In genomic region chr11:84179954-84180598, GRCm38 (mm10) we compare ENCODE assay signal across 8 mouse cellular contexts. TPM values are rescaled to one million over a fixed set of nuclear protein-coding genes. Genes with fewer than 3 reads are reported as not detected.
DNase-seq lines count a peak whose midpoint lies in the region; ATAC-seq lines count a peak whose summit lies in the region.

No protein-coding gene starts in this region.

- peak overlapping the region; percentile 92 for H3K27ac ChIP-seq in embryonic facial prominence, embryonic 13.5 days
- H3K27ac ChIP-seq in heart, embryonic 11.5 days (ENCODE audit: low read depth, low read length), result peak overlapping the region; percentile 93
- H3K27ac ChIP-seq in kidney, embryonic 15.5 days, result peak overlapping the region; percentile 92

- peak overlapping the region; percentile 86 for H3K9ac ChIP-seq in embryonic facial prominence, embryonic 13.5 days
- peak overlapping the region; percentile 84 for H3K9ac ChIP-seq in heart, embryonic 11.5 days (ENCODE audit: low read depth, low read length)
- H3K9ac ChIP-seq in kidney, embryonic 15.5 days, result peak overlapping the region; percentile 70

- under 1% methylated on average over 44 of the region's 44 CpGs for WGBS in embryonic facial prominence, embryonic 13.5 days
- under 1% methylated on average over 44 of the region's 44 CpGs for WGBS in heart, embryonic 11.5 days (ENCODE audit: insufficient replicate concordance)
- WGBS in kidney, embryonic 15.5 days, result 0% methylated on average over 44 of the region's 44 CpGs

- H3K9me3 ChIP-seq in embryonic facial prominence, embryonic 13.5 days, result no peaks in the 10 kb centered on the region
- H3K9me3 ChIP-seq in heart, embryonic 11.5 days (replicated peaks; ENCODE audit: control insufficient read depth, low read length), result no peaks in the 10 kb centered on the region
- no peaks in the 10 kb centered on the region for H3K9me3 ChIP-seq in kidney, embryonic 15.5 days (replicated peaks)

- H3K36me3 ChIP-seq in embryonic facial prominence, embryonic 13.5 days, result no peaks in the 10 kb centered on the region
- H3K36me3 ChIP-seq in heart, embryonic 11.5 days (ENCODE audit: control insufficient read depth, insufficient read depth, low read length), result no peaks in the 10 kb centered on the region
- H3K36me3 ChIP-seq in kidney, embryonic 15.5 days, result no peaks in the 10 kb centered on the region; the same call in 1 of the 2 replicates

- H3K27me3 ChIP-seq in embryonic facial prominence, embryonic 13.5 days, result no peaks in the 10 kb centered on the region
- H3K27me3 ChIP-seq in heart, embryonic 11.5 days (ENCODE audit: control insufficient read depth, insufficient read depth, low read length), result no peaks in the 10 kb centered on the region
- no peaks in the 10 kb centered on the region for H3K27me3 ChIP-seq in kidney, embryonic 15.5 days

- H3K4me1 ChIP-seq in embryonic facial prominence, embryonic 13.5 days, result peaks cover 24% of the 10 kb centered on the region
- H3K4me1 ChIP-seq in heart, embryonic 11.5 days (ENCODE audit: control insufficient read depth, insufficient read depth, low read length), result peaks cover 6% of the 10 kb centered on the region; the same call in 1 of the 2 replicates
- peaks cover 19% of the 10 kb centered on the region for H3K4me1 ChIP-seq in kidney, embryonic 15.5 days

- peak overlapping the region; percentile 84 for H3K4me3 ChIP-seq in embryonic facial prominence, embryonic 13.5 days
- H3K4me3 ChIP-seq in heart, embryonic 11.5 days (ENCODE audit: low read depth, low read length), result peak overlapping the region; percentile 84
- H3K4me3 ChIP-seq in kidney, embryonic 15.5 days (replicated peaks), result peak overlapping the region; percentile 80

- peak; percentile 69 for ATAC-seq in embryonic facial prominence, embryonic 13.5 days (ENCODE audit: insufficient number of reproducible peaks, insufficient read depth, low FRiP score, low TSS enrichment, low read depth)
- peak; percentile 71 for ATAC-seq in heart, embryonic 11.5 days (replicated peaks; ENCODE audit: insufficient number of reproducible peaks, low FRiP score, low TSS enrichment)
- peak; percentile 59 for ATAC-seq in kidney, embryonic 15.5 days (replicated peaks; ENCODE audit: low FRiP score)

- peak; percentile 88 for DNase-seq in 3134 (ENCODE audit: extremely low read depth, insufficient read length, low spot score)
- peak; percentile 83 for DNase-seq in adrenal gland, postnatal 14 days
- peak; percentile 69 for DNase-seq in liver
- peak; percentile 19 to 54 for DNase-seq in monocyte, adult 2 months (ENCODE audit: low read depth in 1 of 2, low spot score in 2 of 2)
- DNase-seq in spleen, postnatal 36 days (ENCODE audit: low spot score in 2 of 2), result peak; percentile 64 to 69

- peak overlapping the region; percentile 75 for H3K4me2 ChIP-seq in embryonic facial prominence, embryonic 13.5 days
- H3K4me2 ChIP-seq in heart, embryonic 11.5 days, result peak overlapping the region; percentile 87
- peak overlapping the region; percentile 85 for H3K4me2 ChIP-seq in kidney, embryonic 15.5 days

RNA-seq across cellular contexts. Expression of gene Gm11437, which starts 12.8 kb away (rescaled TPM):
- 0.26 TPM in 1 of 2 replicates, not detected in the other for total RNA-seq in adrenal gland, postnatal 14 days (2021)
- not detected in 2 replicates for polyA plus RNA-seq in embryonic facial prominence, embryonic 13.5 days (2015; fragmentation: Nextera tagmentation; extraction: Ambion mirVana)
- polyA plus RNA-seq in heart, embryonic 11.5 days (2014; fragmentation: Nextera tagmentation; extraction: Ambion mirVana), result not detected in 2 replicates
- polyA plus RNA-seq in kidney, embryonic 15.5 days (2015; fragmentation: Nextera tagmentation; extraction: Ambion mirVana), result 0.12 TPM in 1 of 2 replicates, not detected in the other

RNA-seq across cellular contexts. Expression of gene Acaca, which starts 50.6 kb away (rescaled TPM):
- total RNA-seq in adrenal gland, postnatal 14 days (2021), result 80.0 and 100 TPM in 2 replicates
- 18.8 and 19.1 TPM in 2 replicates for polyA plus RNA-seq in embryonic facial prominence, embryonic 13.5 days (2015; fragmentation: Nextera tagmentation; extraction: Ambion mirVana)
- polyA plus RNA-seq in heart, embryonic 11.5 days (2014; fragmentation: Nextera tagmentation; extraction: Ambion mirVana), result 11.9 and 12.1 TPM in 2 replicates
- 11.6 and 14.4 TPM in 2 replicates for polyA plus RNA-seq in kidney, embryonic 15.5 days (2015; fragmentation: Nextera tagmentation; extraction: Ambion mirVana)

RNA-seq across cellular contexts. Expression of gene Tada2a, which starts 50.7 kb away (rescaled TPM):
- 15.5 and 16.7 TPM in 2 replicates for total RNA-seq in adrenal gland, postnatal 14 days (2021)
- 42.6 and 45.6 TPM in 2 replicates for polyA plus RNA-seq in embryonic facial prominence, embryonic 13.5 days (2015; fragmentation: Nextera tagmentation; extraction: Ambion mirVana)
- 21.3 and 24.2 TPM in 2 replicates for polyA plus RNA-seq in heart, embryonic 11.5 days (2014; fragmentation: Nextera tagmentation; extraction: Ambion mirVana)
- polyA plus RNA-seq in kidney, embryonic 15.5 days (2015; fragmentation: Nextera tagmentation; extraction: Ambion mirVana), result 34.6 and 35.1 TPM in 2 replicates

Comparison
In these comparisons a context has a peak if more than half of its experiments do, and no peak if none do; other contexts are left out.
1. Peak in every context shown above with its lines: DNase-seq, ATAC-seq, H3K4me3 ChIP-seq and H3K27ac ChIP-seq.
2. DNase-seq: peak in every context shown above with its lines; median percentile 88 in 3134; 83 in adrenal gland, postnatal 14 days; 69 in liver; 66 in spleen, postnatal 36 days; 36 in monocyte, adult 2 months.